Mouse (Mus musculus) left cerebral cortex, adult 8-10 months (tissue): ENCODE results near the gene Ppp1r18. TPM values are rescaled to one million over a fixed set of nuclear protein-coding genes. Genes with fewer than 3 reads are reported as not detected.

Experiments used
- microRNA-seq, 2 experiments: library from miRNA; unstranded; fragments of <30 nt; microRNA quantifications; one replicate each; pipeline ENCODE4 v1.2.0; 2022
- total RNA-seq, 4 experiments: library from RNA; stranded (reverse); gene quantifications; 2 replicates each; pipeline ENCODE4 v1.2.4; 2022

The Ppp1r18 gene
- total RNA-seq, 4 experiments from 2014 or later = 9.1 to 15.0 (median 10.9) TPM

Small RNA genes lying within 50 kb of the gene (microRNA-seq; reads per million reads assigned to microRNA genes)
- gene Gm28033 = 0.22 to 1.9 reads per million in 2 experiments
- 0.66 to 0.84 reads per million in 2 experiments for gene Mir1894

Other genes starting within 250 kb of the Ppp1r18 start
- under 1 TPM in 1 of 4 experiments, not detected in 3; 0.07 TPM for gene Gm9573, start 239.0 kb upstream of the Ppp1r18 start, total RNA-seq
- not detected for gene Mucl3, start 221.9 kb upstream of the Ppp1r18 start, total RNA-seq
- gene Vars2, start 198.0 kb upstream of the Ppp1r18 start, total RNA-seq = 10 to 100 TPM; 28.3 to 41.6 (median 38.0) TPM
- gene Gtf2h4, start 191.9 kb upstream of the Ppp1r18 start, total RNA-seq = 10 to 100 TPM; 27.6 to 36.9 (median 31.2) TPM
- gene Ddr1, start 161.0 kb upstream of the Ppp1r18 start, total RNA-seq = 10 to 100 TPM; 62.0 to 76.7 (median 65.9) TPM
- gene Ier3, start 43.9 kb upstream of the Ppp1r18 start, total RNA-seq = 10 to 100 TPM; 11.1 to 17.3 (median 15.2) TPM
- 100 to 1,000 TPM; 118 to 151 (median 137) TPM for gene Flot1, start 42.4 kb upstream of the Ppp1r18 start, total RNA-seq
- 100 to 1,000 TPM; 430 to 459 (median 451) TPM for gene Tubb5, start 27.3 kb upstream of the Ppp1r18 start, total RNA-seq
- gene Mdc1, start 24.1 kb upstream of the Ppp1r18 start, total RNA-seq = 10 to 100 TPM; 13.8 to 21.2 (median 18.2) TPM
- 1 to 10 TPM; 2.6 to 3.4 (median 3.0) TPM for gene Nrm, start 4.3 kb upstream of the Ppp1r18 start, total RNA-seq
- gene Dhx16, start 14.2 kb downstream of the Ppp1r18 start, total RNA-seq = 10 to 100 TPM; 28.1 to 30.6 (median 29.0) TPM
- 10 to 100 TPM; 40.3 to 63.3 (median 51.9) TPM for gene 2310061I04Rik, start 31.8 kb downstream of the Ppp1r18 start, total RNA-seq
- gene Atat1, start 44.5 kb downstream of the Ppp1r18 start, total RNA-seq = 10 to 100 TPM; 52.5 to 57.0 (median 53.1) TPM
- gene Mrps18b, start 50.8 kb downstream of the Ppp1r18 start, total RNA-seq = 10 to 100 TPM; 42.6 to 48.7 (median 47.6) TPM
- 10 to 100 TPM; 61.5 to 70.4 (median 63.2) TPM for gene Ppp1r10, start 50.8 kb downstream of the Ppp1r18 start, total RNA-seq
- gene Abcf1, start 104.2 kb downstream of the Ppp1r18 start, total RNA-seq = 10 to 100 TPM; 60.6 to 75.4 (median 65.0) TPM
- gene Gnl1, start 114.3 kb downstream of the Ppp1r18 start, total RNA-seq = 100 to 1,000 TPM; 180 to 196 (median 184) TPM
- 10 to 100 TPM; 35.3 to 44.5 (median 38.4) TPM for gene Prr3, start 114.6 kb downstream of the Ppp1r18 start, total RNA-seq
- gene H2-T24, start 155.0 kb downstream of the Ppp1r18 start, total RNA-seq = 1 to 10 TPM; 1.1 to 3.3 (median 1.6) TPM
- 10 to 100 TPM; 15.9 to 25.5 (median 21.3) TPM for gene H2-T23, start 167.3 kb downstream of the Ppp1r18 start, total RNA-seq
- 10 to 100 TPM; 17.7 to 21.2 (median 18.6) TPM for gene H2-T22, start 177.2 kb downstream of the Ppp1r18 start, total RNA-seq
- gene Gm6034, start 177.4 kb downstream of the Ppp1r18 start, total RNA-seq = not detected
- gene Gm11127, start 192.8 kb downstream of the Ppp1r18 start, total RNA-seq = 1 to 10 TPM in 3 of 4 experiments, under 1 TPM in 1; 0.72 to 3.4 (median 2.0) TPM